Mouse (Mus musculus) CH12.LX (cell line): Measurements from ENCODE around the gene Rb1. TPM values are rescaled to one million over a fixed set of nuclear protein-coding genes. Genes with fewer than 3 reads are reported as not detected.
A peak's percentile ranks its signal among the peaks of the same experiment; 100 is the strongest.

Source experiments
- DNase-seq: peaks from one replicate; pipeline ENCODE4 v3.0.0-alpha.2; 2013; ENCODE audit errors: extremely low read depth
- H3K27ac ChIP-seq: 2 replicates; pipeline ENCODE4 v1.5.1; 2012; ENCODE audit warnings: low read depth, mild to moderate bottlenecking, control low read depth, moderate library complexity; ENCODE audit not compliant: insufficient read depth
- H3K27me3 ChIP-seq: replicated peaks from 2 replicates; pipeline ENCODE3; 2012; ENCODE audit warnings: inconsistent platforms
- H3K36me3 ChIP-seq, 2 experiments: replicated peaks in 1 of 2; 2 replicates each; pipeline versions ENCODE3 to v1.6.1; 2012; ENCODE audit warnings: inconsistent platforms in 1 of 2, low read length in 1 of 2, mild to moderate bottlenecking in 1 of 2, mixed read lengths in 1 of 2, moderate library complexity in 1 of 2; ENCODE audit not compliant: control insufficient read depth in 1 of 2, insufficient read depth in 1 of 2
- H3K4me1 ChIP-seq, 2 experiments: 2 replicates each; pipeline ENCODE4 v1.6.1; 2012; ENCODE audit warnings: inconsistent platforms in 1 of 2, moderate library complexity in 1 of 2; ENCODE audit not compliant: insufficient read depth in 2 of 2, control insufficient read depth in 1 of 2
- H3K4me2 ChIP-seq: 2 replicates; pipeline ENCODE4 v1.6.1; 2012; ENCODE audit warnings: low read depth, mild to moderate bottlenecking, control low read depth; ENCODE audit not compliant: poor library complexity, insufficient read depth, severe bottlenecking
- H3K4me3 ChIP-seq, 3 experiments: fragments of 150-350 bp in 1 of 3; sonication (generic) in 1 of 3; replicated peaks in 1 of 3; 2 replicates each; pipeline versions ENCODE3 to v1.5.1; 2011 to 2012; ENCODE audit warnings: low read depth in 2 of 3, low read length in 2 of 3, mild to moderate bottlenecking in 2 of 3, moderate library complexity in 2 of 3, control low read depth in 1 of 3, improper control_type of control experiment in 1 of 3, inconsistent platforms in 1 of 3, mixed read lengths in 1 of 3; ENCODE audit not compliant: poor library complexity in 1 of 3
- H3K79me2 ChIP-seq: replicated peaks from 2 replicates; pipeline ENCODE4 v1.6.1; 2012; ENCODE audit warnings: mild to moderate bottlenecking, moderate library complexity; ENCODE audit not compliant: control insufficient read depth, poor library complexity, insufficient read depth, severe bottlenecking; ENCODE audit errors: extremely low read depth
- H3K9ac ChIP-seq: 2 replicates; pipeline ENCODE4 v1.6.1; 2012; ENCODE audit warnings: low read depth, mild to moderate bottlenecking, control low read depth, moderate library complexity; ENCODE audit not compliant: insufficient read depth
- H3K9me3 ChIP-seq: replicated peaks from 2 replicates; pipeline ENCODE3; 2012; ENCODE audit warnings: low read length, inconsistent platforms, mixed read lengths
- CHD1 ChIP-seq: IDR thresholded peaks from 2 replicates; pipeline ENCODE4 v1.6.1; 2012; ENCODE audit warnings: low read depth, low read length, improper control_type of control experiment, inconsistent platforms
- CHD2 ChIP-seq: IDR thresholded peaks from 2 replicates; pipeline ENCODE4 v1.6.1; 2011; ENCODE audit warnings: low read length, improper control_type of control experiment
- CTCF ChIP-seq, 2 experiments: IDR thresholded peaks in 1 of 2; conservative IDR thresholded peaks in 1 of 2; 2 replicates each; pipeline ENCODE4 v1.5.1; 2011 to 2012; ENCODE audit warnings: low read depth in 2 of 2, low read length in 2 of 2, improper control_type of control experiment in 1 of 2, inconsistent platforms in 1 of 2, mild to moderate bottlenecking in 1 of 2, moderate library complexity in 1 of 2
- E2F4 ChIP-seq: IDR thresholded peaks from 2 replicates; pipeline ENCODE4 v1.6.1; 2011; ENCODE audit warnings: low read depth, low read length, improper control_type of control experiment; ENCODE audit not compliant: insufficient replicate concordance
- ELF1 ChIP-seq: IDR thresholded peaks from 2 replicates; pipeline ENCODE4 v1.6.1; 2014; ENCODE audit warnings: low read depth, mild to moderate bottlenecking, inconsistent platforms, low read length, improper control_type of control experiment
- EP300 ChIP-seq: IDR thresholded peaks from 2 replicates; pipeline ENCODE4 v1.6.1; 2011; ENCODE audit warnings: low read length, improper control_type of control experiment
- ETS1 ChIP-seq: conservative IDR thresholded peaks from 2 replicates; pipeline ENCODE4 v1.6.1; 2012; ENCODE audit warnings: low read depth, mild to moderate bottlenecking, inconsistent platforms, low read length, improper control_type of control experiment, moderate library complexity
- JUND ChIP-seq: conservative IDR thresholded peaks from 2 replicates; pipeline ENCODE4 v1.6.1; 2011; ENCODE audit warnings: low read depth, low read length, improper control_type of control experiment
- MAFK ChIP-seq: IDR thresholded peaks from 2 replicates; pipeline ENCODE4 v1.6.1; 2011; ENCODE audit warnings: low read length, improper control_type of control experiment; ENCODE audit not compliant: insufficient replicate concordance
- MAX ChIP-seq: IDR thresholded peaks from 2 replicates; pipeline ENCODE4 v1.6.1; 2011; ENCODE audit warnings: low read length, improper control_type of control experiment
- MEF2A ChIP-seq: IDR thresholded peaks from 2 replicates; pipeline ENCODE4 v1.6.1; 2014; ENCODE audit warnings: low read depth, mild to moderate bottlenecking, inconsistent platforms, low read length, improper control_type of control experiment, borderline replicate concordance
- MXI1 ChIP-seq: IDR thresholded peaks from 2 replicates; pipeline ENCODE4 v1.6.1; 2011; ENCODE audit warnings: mild to moderate bottlenecking, low read depth, low read length, improper control_type of control experiment
- MYC ChIP-seq: IDR thresholded peaks from 2 replicates; pipeline ENCODE4 v1.6.1; 2011; ENCODE audit warnings: low read depth, mild to moderate bottlenecking, improper control_type of control experiment, low read length
- NELFE ChIP-seq: IDR thresholded peaks from 2 replicates; pipeline ENCODE4 v1.6.1; 2011; ENCODE audit warnings: low read depth, low read length, improper control_type of control experiment
- POLR2A ChIP-seq: IDR thresholded peaks from 2 replicates; pipeline ENCODE4 v1.6.1; 2011; ENCODE audit warnings: low read depth, mild to moderate bottlenecking, improper control_type of control experiment, low read length
- SIN3A ChIP-seq: IDR thresholded peaks from 2 replicates; pipeline ENCODE4 v1.6.1; 2012; ENCODE audit warnings: low read length, improper control_type of control experiment, inconsistent platforms
- TCF12 ChIP-seq: IDR thresholded peaks from 2 replicates; pipeline ENCODE4 v1.6.1; 2014; ENCODE audit warnings: low read depth, mild to moderate bottlenecking, inconsistent platforms, low read length, improper control_type of control experiment
- ZKSCAN1 ChIP-seq: IDR thresholded peaks from 2 replicates; pipeline ENCODE4 v1.6.1; 2012; ENCODE audit warnings: low read depth, inconsistent platforms, low read length, improper control_type of control experiment, borderline replicate concordance
- ZMIZ1 ChIP-seq: IDR thresholded peaks from 2 replicates; pipeline ENCODE4 v1.6.1; 2012; ENCODE audit warnings: low read depth, mild to moderate bottlenecking, inconsistent platforms, low read length, improper control_type of control experiment
- ZNF384 ChIP-seq: IDR thresholded peaks from 2 replicates; pipeline ENCODE4 v1.6.1; 2012; ENCODE audit warnings: low read depth, low read length, improper control_type of control experiment, inconsistent platforms
- dilution Hi-C: fragments of 300-500 bp; cut with MboI; formaldehyde crosslinking; loops from 2 replicates; pipeline ENCODE4 v1.14.3; 2020; ENCODE audit warnings: low sequenced_read_pairs; ENCODE audit not compliant: extremely low pct_unique_long_range_greater_than_20kb, extremely low pct_ligation_motif_present
- in situ Hi-C: fragments of 300-500 bp; cut with MboI; formaldehyde crosslinking; loops from 3 replicates; pipeline ENCODE4 v1.14.3; 2019; ENCODE audit warnings: low sequenced_read_pairs, low pct_ligation_motif_present, low pct_unique_long_range_greater_than_20kb, mixed read lengths
- polyA plus RNA-seq: library from polyadenylated mRNA; unstranded; fragments of >175 nt; gene quantifications from 2 replicates; pipeline ENCODE4 v1.2.1, GENCODE M21; 2012; ENCODE audit warnings: low read depth; ENCODE audit not compliant: insufficient read length
- total RNA-seq, 2 experiments: library from RNA; depleted of rRNA; stranded (reverse); fragments of 300-350 nt in 1 of 2; fragments of >200 nt in 1 of 2; gene quantifications; 2 replicates each; pipeline ENCODE4 v1.2.3; 2012 to 2014

Rb1 gene
- total and polyA plus RNA-seq, 3 experiments, result 13.6 to 16.7 (median 15.2) TPM

- dilution Hi-C loops, result no loop called here
- no peak overlapping the region for H3K4me3 ChIP-seq
- in situ Hi-C loops, result loop anchor here (10.0 kb wide), 1 partner anchor 59 kb away; the partner anchor contains the start of gene Lpar6
- TF ChIP-seq EP300 (0 out of 2 replicates have a peak, but pooled peaks have one; percentile 26), MXI1 (no peak), TCF12 (no peak), MAX (0 out of 2 replicates have a peak, but pooled peaks have one; percentile 20), CTCF (conservative IDR thresholded peaks at IDR 0.05 in 1 of 2, IDR thresholded peaks at IDR 0.05 in 1 of 2; ENCODE audit: low read depth in 2 of 2, low read length in 2 of 2) (no peak)
- H3K36me3 ChIP-seq, result peaks cover 18 to 43% of the 10 kb centered on the region in 2 experiments
- peak; percentile 49 for DNase-seq
- H3K27ac ChIP-seq, result no peak overlapping the region
- H3K27me3 ChIP-seq, result no peaks in the 10 kb centered on the region
- H3K9me3 ChIP-seq, result no peaks in the 10 kb centered on the region
- H3K4me2 ChIP-seq, result no peak overlapping the region
- H3K4me1 ChIP-seq, result peaks cover 8 to 53% of the 10 kb centered on the region in 2 experiments
- H3K79me2 ChIP-seq, result no peaks in the 10 kb centered on the region
- H3K9ac ChIP-seq, result no peak overlapping the region
These were observed 149.8 kb downstream of the Rb1 start for GRCm38 (mm10) chr14:73175814-73176213.

- Histone ChIP-seq H3K79me2 (no peaks in the 10 kb centered on the region), H3K9ac (no peak overlapping the region), H3K9me3 (no peaks in the 10 kb centered on the region), H3K4me1 (peaks cover 8 to 48% of the 10 kb centered on the region in 2 experiments), H3K27ac (no peak overlapping the region), H3K27me3 (no peaks in the 10 kb centered on the region), H3K4me2 (no peak overlapping the region), H3K36me3 (peaks cover 18 to 46% of the 10 kb centered on the region in 2 experiments), H3K4me3 (no peak overlapping the region)
- in situ Hi-C loops, result loop anchor here (10.0 kb wide), 1 partner anchor 60 kb away; the partner anchor contains the start of gene Lpar6
- TF ChIP-seq POLR2A (no peak), NELFE (no peak), MAFK (no peak), CHD1 (no peak), ZMIZ1 (no peak), JUND (no peak), ZNF384 (no peak), CHD2 (no peak), MEF2A (no peak), ETS1 (no peak), SIN3A (no peak), ZKSCAN1 (no peak), E2F4 (no peak), ELF1 (no peak), MYC (no peak)
- TF ChIP-seq, all 38 proteins: peak for 0
- no peak for DNase-seq
- dilution Hi-C loops, result no loop called here
These were observed 150.6 kb downstream of the Rb1 start for GRCm38 (mm10) chr14:73175031-73175430.
